Mouse (Mus musculus) neutrophil, adult 5-6 weeks (primary cell): Measurements from ENCODE around the gene Tiam1. TPM values are rescaled to one million over a fixed set of nuclear protein-coding genes. Genes with fewer than 3 reads are reported as not detected.
A peak's percentile ranks its signal among the peaks of the same experiment; 100 is the strongest.

Experiments
- ATAC-seq: fragments of 151-379, 151-347 bp; 2 replicates; pipeline ENCODE4 v1.8.0; 2017; ENCODE audit warnings: mild to moderate bottlenecking, moderate TSS enrichment; ENCODE audit not compliant: insufficient number of reproducible peaks, poor library complexity, low FRiP score, severe bottlenecking; ENCODE audit errors: extremely low read depth
- total RNA-seq: library from RNA; stranded (forward); fragments of 200-1000 nt; gene quantifications from 2 replicates; pipeline ENCODE4 v1.2.3, GENCODE M21; 2017

Tiam1 gene
- total RNA-seq, 1 experiment from 2014 or later = 8.8 TPM

DNA sequence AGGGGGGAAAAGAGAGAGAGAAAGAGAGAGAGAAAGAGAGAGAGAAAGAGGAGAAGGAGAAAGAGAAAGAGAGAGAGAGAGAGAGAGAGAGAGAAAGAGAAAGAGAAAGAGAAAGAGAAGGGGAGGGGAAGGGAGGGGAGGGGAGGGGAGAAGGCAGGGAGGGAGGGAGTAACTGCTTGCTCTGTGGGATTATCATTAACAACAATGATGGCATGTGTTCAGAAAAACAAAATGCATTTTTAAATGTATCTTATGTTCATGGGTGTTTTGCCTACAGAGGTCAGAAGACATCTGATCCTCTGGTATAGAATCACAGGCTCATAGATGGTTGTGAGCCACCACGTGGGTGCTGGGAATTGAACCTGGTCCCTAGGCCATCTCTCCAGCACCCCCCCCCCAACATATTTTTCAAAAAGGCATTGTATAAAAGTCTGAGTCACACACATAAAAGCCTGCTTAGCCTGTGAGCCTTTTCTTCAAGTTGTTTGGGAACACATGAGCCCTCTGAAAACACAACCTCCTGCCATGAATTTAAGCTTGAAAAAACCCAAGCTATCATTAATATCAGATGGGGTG, 237.8 kb downstream of the Tiam1 start:
- ATAC-seq = peak; percentile 67

- no peak for ATAC-seq
Observed at GRCm38 (mm10) chr16:89904121-89904520, 239.4 kb downstream of the Tiam1 start.

- ATAC-seq = no peak
Observed at GRCm38 (mm10) chr16:89902578-89903304, 240.8 kb downstream of the Tiam1 start.

GRCm38 (mm10) chr16:89900681-89901080, 242.9 kb downstream of the Tiam1 start:
- ATAC-seq = no peak

DNA sequence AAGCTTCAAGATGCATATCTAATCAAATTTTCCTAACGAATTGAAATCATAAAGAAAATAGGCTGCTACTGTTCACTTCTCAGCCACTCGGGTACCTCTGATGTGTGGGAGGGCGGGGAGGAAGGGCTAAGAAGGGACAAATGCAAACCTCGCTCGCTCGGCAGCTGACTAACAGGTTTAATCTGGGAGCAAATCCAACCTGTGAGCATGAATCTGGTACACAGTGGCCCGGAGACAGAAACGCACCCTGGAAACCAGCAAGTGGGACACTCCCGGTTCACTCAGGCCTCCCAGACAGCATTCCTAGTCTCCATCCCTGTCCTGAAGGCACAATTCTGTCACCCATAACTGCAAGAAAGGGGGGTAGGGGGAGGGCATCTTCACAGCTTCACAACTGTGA, 244.4 kb downstream of the Tiam1 start:
- no peak for ATAC-seq

DNA sequence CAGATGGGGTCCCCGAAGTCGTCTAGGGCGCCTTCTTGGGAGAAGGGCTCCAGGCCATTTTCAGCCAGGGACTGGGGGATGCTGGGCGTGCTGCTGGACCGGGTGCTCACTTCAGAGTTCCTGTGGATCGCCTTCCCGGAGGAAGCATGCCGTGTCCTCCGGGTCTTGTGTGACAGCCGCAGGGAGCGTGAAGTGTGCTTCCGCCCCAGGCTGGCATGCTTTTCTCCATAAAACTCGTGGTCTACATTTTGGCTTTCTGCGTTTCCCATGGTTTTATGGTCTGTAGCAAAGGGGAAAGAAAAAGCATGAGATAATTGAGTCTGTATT, 245.3 kb downstream of the Tiam1 start:
- ATAC-seq = no peak

DNA sequence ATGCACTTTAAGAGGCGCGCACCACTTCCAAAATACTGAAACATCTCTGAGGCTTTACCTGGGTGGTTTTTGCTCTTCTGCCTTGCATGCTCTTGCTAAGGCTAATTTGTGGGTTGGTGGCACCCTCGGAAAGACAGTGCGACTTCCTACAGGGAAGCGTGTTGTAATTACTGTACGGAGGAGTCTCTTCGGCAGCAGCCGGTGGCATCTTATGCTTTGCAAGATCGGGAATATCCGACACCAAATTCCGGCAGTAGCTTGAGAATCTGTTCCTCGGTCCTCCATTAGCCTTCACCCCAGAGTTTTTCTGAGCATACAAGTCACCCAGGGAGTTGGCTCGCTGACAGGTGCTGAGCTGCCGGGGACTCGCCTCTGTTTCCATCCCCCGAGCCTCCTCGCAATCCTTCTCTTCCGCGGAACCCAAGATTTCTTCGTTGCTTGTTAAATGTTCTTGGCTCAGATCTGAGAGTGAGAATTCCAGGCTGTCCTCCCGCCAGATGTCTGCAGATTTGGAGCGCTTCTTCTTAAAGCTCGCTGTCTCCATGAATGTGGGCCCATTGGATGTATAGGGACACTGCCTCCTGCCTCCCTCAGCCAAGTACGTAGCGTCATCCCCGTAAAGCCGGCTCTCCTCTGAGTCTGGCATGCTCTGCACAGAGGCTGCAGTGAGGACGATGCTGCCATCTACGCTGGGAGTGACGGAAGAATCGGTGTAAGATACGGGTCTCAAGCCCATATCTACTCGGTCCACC, 245.8 kb downstream of the Tiam1 start:
- ATAC-seq = no peak

DNA sequence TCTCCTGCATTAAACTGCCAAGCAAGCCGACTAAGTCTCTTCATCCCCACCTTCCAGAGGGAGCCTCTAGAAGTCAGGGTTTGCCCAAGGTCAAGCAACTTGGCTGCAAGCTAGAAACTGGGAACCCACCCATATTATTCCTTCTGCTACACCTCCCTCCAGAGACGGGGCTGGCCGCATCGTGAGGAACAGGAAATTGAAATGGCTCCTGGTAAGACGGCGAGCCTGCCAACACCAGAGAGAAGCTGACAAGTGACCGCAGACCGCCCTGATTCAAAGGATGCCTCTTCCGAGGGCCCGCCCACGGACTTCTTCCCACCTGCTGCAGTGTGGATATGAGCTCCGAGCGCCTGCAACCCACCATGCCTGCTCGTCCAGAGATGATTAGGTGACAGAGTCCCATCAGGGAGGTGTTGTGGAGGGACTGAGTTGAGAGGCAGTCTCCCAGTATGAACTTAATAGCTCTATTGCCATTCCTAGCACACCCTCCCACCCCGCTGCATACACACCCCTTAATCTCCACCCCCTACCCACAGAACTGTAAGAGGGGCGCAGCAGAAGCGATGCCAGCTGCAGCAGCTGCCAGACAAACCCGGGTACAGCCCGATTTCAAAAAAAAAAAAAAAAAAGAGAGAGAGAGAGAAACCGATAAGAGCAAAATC, 246.6 kb downstream of the Tiam1 start:
- ATAC-seq = no peak; the same call in 1 of the 2 replicates

GRCm38 (mm10) chr16:89896392-89896791, 247.2 kb downstream of the Tiam1 start:
- 0 out of 2 replicates have a peak, but pooled peaks have one; percentile 36 for ATAC-seq

DNA sequence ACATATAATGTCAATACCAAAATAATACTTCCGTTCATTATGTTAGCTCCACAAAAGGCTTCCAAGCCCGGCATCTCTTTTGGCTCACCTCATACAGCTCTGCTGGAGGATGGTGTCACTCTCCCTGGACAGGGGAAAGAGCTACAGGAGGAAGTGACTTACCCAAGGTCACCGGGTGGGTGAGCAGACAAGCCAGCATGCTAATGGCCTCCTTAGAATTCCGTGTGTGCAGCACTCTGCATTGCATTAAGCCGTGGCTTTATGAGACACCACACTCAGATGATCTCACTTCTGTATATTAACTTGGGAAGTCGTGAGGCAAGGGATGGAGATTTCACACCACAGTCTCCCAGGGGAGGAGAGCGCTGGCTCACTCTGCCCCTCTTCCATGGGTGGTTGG, 248.3 kb downstream of the Tiam1 start:
- ATAC-seq = no peak

- no peak for ATAC-seq
Observed at GRCm38 (mm10) chr16:89894816-89895215, 248.8 kb downstream of the Tiam1 start.

DNA sequence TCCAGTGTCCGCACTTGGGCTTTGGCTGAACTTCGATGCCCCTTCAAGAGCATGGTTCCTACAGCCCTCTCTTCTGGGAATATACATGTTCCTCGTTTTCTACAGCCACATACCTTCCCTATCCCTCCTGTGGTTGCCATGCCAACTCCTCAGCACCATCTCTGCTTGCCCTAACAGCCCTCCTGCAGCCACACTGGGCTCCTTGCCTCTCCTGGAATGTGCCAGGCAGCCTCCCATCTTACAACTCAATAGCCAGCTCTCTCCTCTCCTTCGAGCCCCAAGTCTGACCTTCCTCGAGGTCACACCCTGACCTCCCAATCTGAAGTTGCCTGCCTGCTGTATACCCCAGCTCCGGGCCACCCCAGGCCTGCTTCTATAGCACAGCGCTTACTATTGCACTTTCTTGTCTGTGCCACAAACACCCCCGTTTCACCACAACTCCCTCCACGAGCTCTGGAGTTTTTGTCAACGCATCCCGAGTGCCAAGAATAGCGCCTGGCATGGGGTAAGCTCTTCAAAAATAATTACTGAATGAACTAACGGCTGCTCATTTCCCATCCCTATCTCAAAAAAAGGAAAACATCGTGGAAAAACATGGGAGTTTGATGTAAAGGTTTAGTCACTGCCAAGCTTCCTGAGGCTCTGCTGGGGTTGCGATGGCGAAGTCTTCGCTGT, 252.9 kb downstream of the Tiam1 start:
- no peak for ATAC-seq

GRCm38 (mm10) chr16:89889890-89890462, 253.6 kb downstream of the Tiam1 start:
- no peak for ATAC-seq

GRCm38 (mm10) chr16:89886561-89886960, 257.0 kb downstream of the Tiam1 start:
- no peak for ATAC-seq

- ATAC-seq = no peak
Observed at GRCm38 (mm10) chr16:89885661-89886060, 257.9 kb downstream of the Tiam1 start.

GRCm38 (mm10) chr16:89883897-89884296, 259.7 kb downstream of the Tiam1 start:
- no peak for ATAC-seq

- no peak for ATAC-seq
Observed at GRCm38 (mm10) chr16:89882477-89883234, 260.9 kb downstream of the Tiam1 start.

DNA sequence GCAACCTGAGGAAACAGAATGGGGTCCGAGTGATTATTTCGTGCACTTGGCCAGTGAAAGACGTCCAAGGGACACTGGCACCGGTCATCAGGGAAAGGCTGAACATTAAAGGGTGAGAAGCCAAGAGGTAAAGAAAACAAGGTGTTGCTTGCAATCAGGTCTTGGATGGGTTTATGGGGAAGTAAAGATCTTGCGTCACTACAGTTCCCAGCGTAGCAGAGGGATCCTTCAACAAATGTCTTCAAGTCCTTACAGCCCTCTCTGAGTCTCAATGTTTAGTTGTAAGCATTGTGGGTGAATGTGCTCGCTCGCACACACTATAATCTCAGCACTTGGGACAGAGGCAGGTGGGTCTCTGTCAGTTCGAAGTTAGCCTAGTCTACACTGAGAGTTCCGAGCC, 266.4 kb downstream of the Tiam1 start:
- ATAC-seq = no peak
